Mouse (Mus musculus): Measurements from ENCODE around the gene Olfr299. TPM values are rescaled to one million over a fixed set of nuclear protein-coding genes. Genes with fewer than 3 reads are reported as not detected.

The Olfr299 gene
- total RNA-seq (2023) = not detected

DNA sequence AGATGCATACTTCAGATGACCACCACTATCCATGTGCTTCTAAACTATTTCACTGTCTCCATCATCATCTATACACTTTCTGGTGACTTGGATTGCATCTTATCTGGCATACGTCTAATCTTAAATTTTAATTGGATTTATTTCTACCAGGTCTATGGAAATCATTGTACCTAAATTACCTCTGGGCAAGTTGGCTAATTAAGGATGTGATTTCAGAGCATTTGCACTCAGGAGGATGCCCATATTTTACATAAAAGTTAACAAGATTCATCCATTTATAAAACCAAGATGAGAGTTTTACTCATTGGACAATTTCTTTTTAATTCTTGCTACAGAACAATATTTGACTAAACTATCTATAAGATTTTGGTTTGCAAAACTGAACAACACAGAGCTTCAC, at the start of gene Olfr299:
Gene Olfr299 (plus strand): TSS at position 301 of the 400 bp plus-strand sequence.

DNA sequence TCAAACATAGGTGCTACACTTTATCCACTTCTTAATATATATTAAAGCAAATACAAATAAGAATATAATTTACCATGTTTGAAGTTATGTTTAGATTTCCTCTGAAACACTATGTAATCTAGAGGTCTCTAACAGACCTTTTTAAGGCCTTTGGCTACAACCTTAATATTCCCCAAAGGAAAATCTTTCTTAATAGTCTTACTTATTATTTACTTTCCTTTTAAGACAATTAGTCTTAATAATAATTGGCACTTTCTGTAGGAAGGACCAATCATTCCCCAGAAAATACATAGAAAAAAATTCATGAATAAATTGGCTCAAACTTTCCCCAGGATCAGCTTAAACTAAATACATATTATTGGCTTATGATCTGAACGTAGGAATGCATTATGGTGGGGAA, 32.7 kb downstream of the Olfr299 start, which contains the start of gene Olfr298:
Gene Olfr298 (minus strand): TSS at position 101 of the 400 bp plus-strand sequence.

Other genes starting within 250 kb of the Olfr299 start
- not detected for gene Vmn2r76, start 213.6 kb upstream of the Olfr299 start, total RNA-seq (2023)
- not detected for gene Olfr310, start 182.7 kb upstream of the Olfr299 start, total RNA-seq (2023)
- gene Olfr309, start 146.2 kb upstream of the Olfr299 start, total RNA-seq (2023) = not detected
- gene Olfr308, start 134.3 kb upstream of the Olfr299 start, total RNA-seq (2023) = not detected
- not detected for gene Olfr307, start 122.3 kb upstream of the Olfr299 start, total RNA-seq (2023)
- gene Olfr305, start 93.0 kb upstream of the Olfr299 start, total RNA-seq (2023) = not detected
- not detected for gene Olfr304, start 73.3 kb upstream of the Olfr299 start, total RNA-seq (2023)
- gene Olfr303, start 62.1 kb upstream of the Olfr299 start, total RNA-seq (2023) = not detected
- not detected for gene Olfr301, start 56.1 kb upstream of the Olfr299 start, total RNA-seq (2023)
- gene Olfr298, start 32.6 kb downstream of the Olfr299 start, total RNA-seq (2023) = not detected
- not detected for gene Olfr297, start 60.0 kb downstream of the Olfr299 start, total RNA-seq (2023)
- not detected for gene Olfr295, start 123.9 kb downstream of the Olfr299 start, total RNA-seq (2023)
- not detected for gene Olfr294, start 156.7 kb downstream of the Olfr299 start, total RNA-seq (2023)
- gene Olfr293, start 189.1 kb downstream of the Olfr299 start, total RNA-seq (2023) = not detected
- not detected for gene Olfr292, start 228.4 kb downstream of the Olfr299 start, total RNA-seq (2023)